Mouse (Mus musculus) heart, embryonic 13.5 days (tissue): ENCODE data around the gene Stn1. TPM values are rescaled to one million over a fixed set of nuclear protein-coding genes. Genes with fewer than 3 reads are reported as not detected.

Experiments used
- ATAC-seq: fragments of 200-750 bp; cut with Nextera tagmentation; 2 replicates; pipeline ENCODE4 v1.8.0; 2017; ENCODE audit warnings: moderate TSS enrichment; ENCODE audit not compliant: insufficient number of reproducible peaks, low FRiP score, low TSS enrichment; ENCODE audit errors: extremely low read depth
- H3K27ac ChIP-seq: fragments of 300-500 bp; sonication (generic); replicated peaks from 2 replicates; pipeline ENCODE4 v1.5.1; 2015; ENCODE audit warnings: moderate library complexity, mild to moderate bottlenecking, inconsistent platforms
- H3K27me3 ChIP-seq: fragments of 300-500 bp; sonication (generic); replicated peaks from 2 replicates; pipeline ENCODE4 v1.6.1; 2015; ENCODE audit warnings: mild to moderate bottlenecking, inconsistent platforms
- H3K36me3 ChIP-seq: fragments of 300-500 bp; sonication (generic); 2 replicates; pipeline ENCODE4 v1.6.1; 2015; ENCODE audit warnings: mild to moderate bottlenecking, inconsistent platforms
- H3K4me1 ChIP-seq: fragments of 300-500 bp; sonication (generic); 2 replicates; pipeline ENCODE4 v1.6.1; 2015; ENCODE audit warnings: inconsistent platforms
- H3K4me2 ChIP-seq: fragments of 300-500 bp; sonication (generic); 2 replicates; pipeline ENCODE4 v1.6.1; 2015; ENCODE audit warnings: inconsistent platforms, mild to moderate bottlenecking, moderate library complexity
- H3K4me3 ChIP-seq: fragments of 300-500 bp; sonication (generic); 2 replicates; pipeline ENCODE4 v1.5.1; 2015; ENCODE audit warnings: moderate library complexity, mild to moderate bottlenecking, inconsistent platforms
- H3K9ac ChIP-seq: fragments of 300-500 bp; sonication (generic); 2 replicates; pipeline ENCODE4 v1.6.1; 2015; ENCODE audit warnings: inconsistent platforms, mild to moderate bottlenecking, moderate library complexity
- H3K9me3 ChIP-seq: fragments of 300-500 bp; sonication (generic); 2 replicates; pipeline ENCODE4 v1.6.1; 2016; ENCODE audit warnings: inconsistent platforms
- WGBS: fragments of 180-500 bp; shearing (Covaris S2); methylation state at CpG from one replicate; pipeline ENCODE4 v1.1.7; 2015; ENCODE audit warnings: mixed read lengths; 5-methylcytosine and 5-hydroxymethylcytosine counted together
- polyA plus RNA-seq: library from polyadenylated mRNA; unstranded; fragments of >200 nt; fragmentation: Nextera tagmentation; extraction: Ambion mirVana; gene quantifications from 2 replicates; pipeline ENCODE4 v1.2.1, GENCODE M21; 2015

Gene Stn1
- polyA plus RNA-seq, 1 experiment from 2014 or later, result 37.3 TPM

DNA sequence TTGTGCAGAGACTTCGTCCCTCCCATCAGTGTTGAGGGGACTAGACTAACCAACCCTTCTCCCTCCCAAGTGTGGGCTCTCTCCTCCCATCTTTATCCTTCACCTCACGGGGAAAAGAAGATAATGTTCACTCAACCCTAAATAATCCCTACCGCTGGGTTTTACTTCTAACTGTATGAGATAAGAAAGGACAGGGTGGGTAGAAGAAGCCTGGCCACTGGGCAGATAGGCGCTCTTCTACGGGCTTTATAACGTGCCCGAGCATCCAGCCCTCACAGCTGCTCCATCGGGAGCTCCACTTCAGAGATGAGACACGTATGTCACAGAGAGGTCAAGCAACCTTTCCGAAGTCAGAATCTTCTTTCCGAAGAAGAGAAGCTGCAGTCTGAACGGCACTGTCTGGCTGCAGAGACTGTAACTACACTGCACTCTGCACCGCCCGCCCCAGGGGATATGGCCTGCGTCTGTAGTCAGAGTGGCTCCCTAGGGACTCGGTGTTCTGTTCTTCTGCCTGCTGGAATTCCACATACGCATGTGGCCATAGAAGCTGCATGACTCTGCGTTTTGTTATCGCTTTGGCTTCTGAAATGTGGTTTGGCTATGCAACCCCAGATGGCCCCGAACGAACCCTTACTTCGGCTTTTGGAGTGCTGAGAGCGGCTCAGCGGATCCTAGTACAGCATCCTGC, 18.7 kb downstream of the Stn1 start:
- ATAC-seq, result no peak
- no peaks in the 10 kb centered on the region for H3K27me3 ChIP-seq
- peaks cover 64% of the 10 kb centered on the region for H3K36me3 ChIP-seq
- no peak overlapping the region for H3K4me3 ChIP-seq
- H3K27ac ChIP-seq, result no peak overlapping the region
- no peaks in the 10 kb centered on the region for H3K9me3 ChIP-seq
- H3K9ac ChIP-seq, result no peak overlapping the region
- WGBS, result 62% methylated on average over 24 of the region's 24 CpGs
- no peak overlapping the region for H3K4me2 ChIP-seq
- H3K4me1 ChIP-seq, result peaks cover 29% of the 10 kb centered on the region

DNA sequence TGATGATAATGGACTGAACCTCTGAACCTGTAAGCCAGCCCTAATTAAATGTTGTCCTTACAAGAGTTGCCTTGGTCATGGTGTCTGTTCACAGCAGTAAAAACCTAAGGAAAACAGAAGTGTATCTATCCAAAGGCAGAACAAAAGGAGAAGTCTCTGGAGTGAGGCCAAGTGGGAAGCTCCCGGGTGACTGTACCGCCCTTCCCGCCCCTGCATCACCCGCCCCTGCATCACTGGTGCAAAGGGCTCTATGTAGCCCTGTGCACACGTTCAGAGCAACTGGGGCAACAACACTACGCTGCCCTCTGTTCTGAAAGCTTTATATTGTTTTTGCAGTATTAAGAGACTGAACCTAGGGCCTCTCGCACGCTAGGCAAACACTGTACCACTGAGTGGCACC, 19.7 kb downstream of the Stn1 start:
- Histone ChIP-seq H3K4me2 (no peak overlapping the region), H3K27ac (peak overlapping the region; percentile 30; the same call in 1 of the 2 replicates), H3K36me3 (peaks cover 57% of the 10 kb centered on the region), H3K9me3 (no peaks in the 10 kb centered on the region), H3K27me3 (no peaks in the 10 kb centered on the region), H3K4me1 (peaks cover 40% of the 10 kb centered on the region), H3K4me3 (no peak overlapping the region), H3K9ac (no peak overlapping the region)
- WGBS, result 78% methylated on average over 8 of the region's 8 CpGs
- no peak for ATAC-seq

DNA sequence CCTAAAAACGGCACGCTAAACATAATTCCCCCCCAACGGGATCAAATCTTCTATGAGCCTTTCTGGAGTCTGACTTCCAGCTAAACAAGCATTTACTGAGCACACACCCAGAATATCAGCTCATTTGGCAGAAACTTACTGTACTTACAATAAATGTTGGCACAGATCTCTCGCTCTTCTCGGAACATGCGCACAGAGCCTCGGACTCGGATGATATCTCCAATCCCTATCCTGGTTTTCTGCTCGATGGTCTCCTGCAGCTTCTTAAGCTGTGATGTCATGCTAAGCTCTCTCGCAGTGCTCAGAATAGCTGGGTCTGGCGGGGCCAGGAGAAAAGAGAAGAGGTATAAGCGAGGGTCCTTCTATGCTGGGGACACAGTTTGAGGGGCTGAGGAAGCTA, 20.4 kb downstream of the Stn1 start:
- no peak for ATAC-seq
- H3K9ac ChIP-seq, result no peak overlapping the region
- 63% methylated on average over 12 of the region's 12 CpGs for WGBS
- H3K36me3 ChIP-seq, result peaks cover 50% of the 10 kb centered on the region
- no peak overlapping the region for H3K4me2 ChIP-seq
- no peaks in the 10 kb centered on the region for H3K9me3 ChIP-seq
- no peaks in the 10 kb centered on the region for H3K27me3 ChIP-seq
- H3K4me3 ChIP-seq, result no peak overlapping the region
- H3K4me1 ChIP-seq, result peaks cover 40% of the 10 kb centered on the region
- H3K27ac ChIP-seq, result peak overlapping the region; percentile 30; the same call in 1 of the 2 replicates

DNA sequence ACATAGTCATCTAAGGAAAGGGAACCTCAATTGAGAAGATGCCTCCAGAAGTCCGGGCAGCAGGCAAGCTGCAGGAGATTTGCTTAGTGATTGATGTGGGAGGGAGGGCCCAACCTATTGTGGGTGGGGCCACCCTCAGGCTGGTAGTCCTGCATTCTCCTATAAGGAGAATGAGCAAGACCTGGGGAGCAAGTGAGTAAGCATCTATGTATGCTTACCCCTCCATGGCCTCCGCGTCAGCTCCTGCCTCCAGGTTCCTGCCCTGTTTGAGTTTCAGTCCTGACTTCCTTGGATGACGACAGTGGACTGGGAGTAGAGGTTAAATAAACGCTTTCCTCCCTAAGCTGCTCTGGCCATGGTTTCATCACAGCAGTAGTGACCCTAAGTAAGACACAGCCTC, 22.2 kb downstream of the Stn1 start:
- no peak overlapping the region for H3K27ac ChIP-seq
- H3K36me3 ChIP-seq, result peaks cover 38% of the 10 kb centered on the region
- H3K4me1 ChIP-seq, result peaks cover 57% of the 10 kb centered on the region
- no peaks in the 10 kb centered on the region for H3K27me3 ChIP-seq
- H3K9me3 ChIP-seq, result no peaks in the 10 kb centered on the region
- no peak for ATAC-seq
- H3K9ac ChIP-seq, result no peak overlapping the region
- no peak overlapping the region for H3K4me2 ChIP-seq
- WGBS, result 56% methylated on average over 5 of the region's 5 CpGs
- no peak overlapping the region for H3K4me3 ChIP-seq

DNA sequence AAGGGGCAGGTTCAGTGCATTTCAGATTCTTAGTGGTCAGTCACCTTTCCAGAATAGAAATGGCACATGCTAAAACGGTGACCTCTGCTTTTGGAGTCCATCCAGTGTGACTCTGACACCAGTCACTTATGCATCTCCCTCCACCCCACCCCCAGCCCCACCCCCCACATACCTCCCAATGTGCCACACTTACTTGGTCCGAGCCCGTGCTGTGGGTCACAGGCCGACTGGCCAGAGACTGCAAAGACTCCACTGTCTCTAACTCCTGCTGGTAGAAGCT, 23.7 kb downstream of the Stn1 start:
- no peaks in the 10 kb centered on the region for H3K9me3 ChIP-seq
- no peaks in the 10 kb centered on the region for H3K27me3 ChIP-seq
- peak overlapping the region; percentile 59 for H3K27ac ChIP-seq
- no peak overlapping the region for H3K4me3 ChIP-seq
- WGBS, result 44% methylated on average over 4 of the region's 4 CpGs
- H3K36me3 ChIP-seq, result peaks cover 51% of the 10 kb centered on the region
- H3K4me1 ChIP-seq, result peaks cover 64% of the 10 kb centered on the region
- H3K9ac ChIP-seq, result no peak overlapping the region
- no peak overlapping the region for H3K4me2 ChIP-seq
- no peak for ATAC-seq

DNA sequence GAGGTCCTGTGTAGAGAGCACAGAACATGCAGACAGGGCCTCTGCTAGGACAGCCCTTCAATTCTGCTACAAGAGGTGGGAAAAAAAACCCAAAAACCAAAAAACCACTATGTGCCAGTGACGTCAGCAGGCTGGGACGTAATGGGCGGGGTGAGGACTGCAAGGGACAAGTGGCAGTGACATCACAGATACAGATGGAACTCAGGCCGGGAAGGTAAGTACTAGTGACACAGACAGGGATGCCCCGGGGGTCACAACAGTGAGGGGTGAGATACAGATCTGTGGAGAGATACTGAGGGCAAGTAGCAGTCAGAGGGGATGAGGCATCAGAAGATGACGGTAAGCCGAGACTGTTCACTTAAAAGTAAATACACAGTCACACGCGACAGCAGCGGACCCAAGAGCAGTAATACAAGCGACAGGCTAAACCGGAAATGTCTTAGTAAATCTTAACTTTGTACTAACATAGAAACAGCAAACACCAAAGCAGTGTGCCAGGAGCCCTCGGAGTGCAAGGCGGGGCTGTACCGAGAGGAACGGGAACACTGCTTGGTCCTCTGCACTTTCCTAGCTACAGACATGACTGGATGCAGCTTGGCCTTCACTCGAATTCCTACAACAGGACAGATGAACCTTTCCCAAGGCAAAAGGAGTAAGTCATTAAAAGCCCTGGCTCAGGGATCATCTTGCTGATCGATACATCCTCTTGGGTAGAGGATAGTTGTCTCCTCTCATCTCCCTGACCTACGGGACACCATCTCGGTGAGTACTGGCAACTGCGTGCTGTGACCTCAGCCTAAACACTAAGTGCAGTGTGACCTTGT, 24.3 kb downstream of the Stn1 start:
- Histone ChIP-seq H3K27ac (peak overlapping the region; percentile 59), H3K4me3 (no peak overlapping the region), H3K9me3 (no peaks in the 10 kb centered on the region), H3K9ac (peak overlapping the region; percentile 30; the same call in 1 of the 2 replicates), H3K4me2 (no peak overlapping the region), H3K4me1 (peaks cover 64% of the 10 kb centered on the region), H3K27me3 (no peaks in the 10 kb centered on the region), H3K36me3 (peaks cover 51% of the 10 kb centered on the region)
- no peak for ATAC-seq
- 70% methylated on average over 21 of the region's 21 CpGs for WGBS

DNA sequence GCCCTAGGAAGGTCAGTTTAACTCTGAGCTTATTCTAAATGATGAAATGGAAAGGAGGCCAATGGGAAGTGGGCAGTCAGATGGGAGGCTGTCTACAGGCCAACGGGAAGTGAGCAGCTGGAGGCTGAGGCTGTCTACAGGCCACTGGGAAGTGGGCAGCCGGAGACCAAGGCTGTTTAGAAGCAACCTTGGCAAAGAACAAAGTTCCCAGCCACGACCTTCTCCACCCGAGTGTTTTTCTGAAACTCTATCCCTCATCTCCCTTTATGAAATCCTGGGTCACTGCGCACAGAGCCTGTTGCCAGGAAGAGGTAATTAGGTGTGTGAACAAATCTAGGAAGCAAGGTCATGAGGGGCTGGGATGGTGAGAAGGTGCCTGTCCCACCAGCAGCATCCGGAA, 25.3 kb downstream of the Stn1 start:
- no peak overlapping the region; the same call in 1 of the 2 replicates for H3K9ac ChIP-seq
- 78% methylated on average over 6 of the region's 6 CpGs for WGBS
- no peak for ATAC-seq
- peaks cover 48% of the 10 kb centered on the region for H3K36me3 ChIP-seq
- H3K4me2 ChIP-seq, result no peak overlapping the region
- peaks cover 69% of the 10 kb centered on the region for H3K4me1 ChIP-seq
- no peaks in the 10 kb centered on the region for H3K27me3 ChIP-seq
- H3K4me3 ChIP-seq, result no peak overlapping the region
- peak overlapping the region; percentile 82 for H3K27ac ChIP-seq
- no peaks in the 10 kb centered on the region for H3K9me3 ChIP-seq

DNA sequence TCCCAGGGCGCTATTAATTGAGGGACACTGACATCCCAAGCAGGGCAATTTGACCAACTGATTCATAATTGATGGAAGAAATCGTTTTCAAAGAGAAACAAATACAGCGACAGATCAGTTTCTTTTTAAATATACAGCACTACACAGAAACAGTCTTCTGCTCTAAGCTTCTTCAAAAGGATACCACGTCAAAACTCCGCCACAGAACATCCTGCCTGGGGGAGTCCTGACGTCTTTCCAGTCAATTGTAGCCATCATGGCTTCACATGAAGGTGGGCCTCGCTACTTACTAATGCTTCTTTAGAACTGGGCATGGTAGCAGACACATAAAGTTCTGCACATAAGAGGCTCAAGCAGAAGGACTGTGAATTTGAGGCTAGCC, 26.0 kb downstream of the Stn1 start:
- H3K27ac ChIP-seq, result peak overlapping the region; percentile 82
- peaks cover 66% of the 10 kb centered on the region for H3K4me1 ChIP-seq
- peaks cover 46% of the 10 kb centered on the region for H3K36me3 ChIP-seq
- no peak overlapping the region for H3K4me3 ChIP-seq
- H3K9me3 ChIP-seq, result no peaks in the 10 kb centered on the region
- 0 out of 2 replicates have a peak overlapping the region, but pooled peaks have one; percentile 32 for H3K4me2 ChIP-seq
- H3K27me3 ChIP-seq, result no peaks in the 10 kb centered on the region
- 73% methylated on average over 7 of the region's 7 CpGs for WGBS
- ATAC-seq, result no peak
- peak overlapping the region; percentile 57; the same call in 1 of the 2 replicates for H3K9ac ChIP-seq

DNA sequence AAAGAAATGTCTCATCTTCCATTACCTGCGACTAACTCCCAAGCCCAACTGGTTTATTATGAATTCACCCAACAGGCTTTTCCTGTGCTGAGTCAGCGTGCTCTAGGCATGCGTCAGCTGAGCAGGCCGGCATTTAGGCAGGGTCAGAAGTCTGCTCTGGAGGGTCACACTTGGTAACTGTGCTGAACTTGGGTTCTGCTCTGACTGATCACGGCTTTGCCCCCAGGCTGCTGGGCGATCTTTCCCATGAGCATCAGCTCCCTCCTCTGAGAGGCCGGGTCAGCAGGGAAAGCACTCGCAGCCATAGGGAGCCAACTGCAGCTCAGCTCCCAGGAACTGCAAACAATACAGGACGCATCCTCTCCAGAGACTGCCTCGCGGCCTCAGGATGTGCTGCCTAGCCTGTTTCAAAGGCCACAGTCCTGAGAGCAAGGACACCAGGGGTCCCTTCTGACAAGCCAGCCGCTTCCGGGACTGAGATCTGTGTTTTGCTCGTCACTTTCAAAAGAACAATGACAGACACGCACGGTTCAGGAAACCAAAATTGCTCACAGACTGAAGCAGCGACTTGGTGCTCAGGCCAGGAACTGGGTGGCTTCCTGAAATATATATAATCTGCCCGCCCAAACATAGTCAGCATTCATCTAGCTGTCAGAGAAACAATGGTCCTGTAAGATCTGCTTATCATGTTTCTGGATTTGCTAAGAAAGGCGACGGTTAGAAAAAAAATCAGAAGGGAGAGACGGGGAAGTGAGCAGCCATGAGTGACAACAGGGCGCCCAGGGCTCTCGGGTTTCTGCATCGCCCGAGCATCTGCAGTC, 26.6 kb downstream of the Stn1 start:
- ATAC-seq, result no peak
- no peaks in the 10 kb centered on the region for H3K27me3 ChIP-seq
- H3K36me3 ChIP-seq, result peaks cover 44% of the 10 kb centered on the region
- peaks cover 64% of the 10 kb centered on the region for H3K4me1 ChIP-seq
- WGBS, result 39% methylated on average over 25 of the region's 25 CpGs
- H3K4me3 ChIP-seq, result no peak overlapping the region
- peak overlapping the region; percentile 32 for H3K4me2 ChIP-seq
- H3K9me3 ChIP-seq, result no peaks in the 10 kb centered on the region
- H3K27ac ChIP-seq, result peak overlapping the region; percentile 82
- H3K9ac ChIP-seq, result peak overlapping the region; percentile 57

DNA sequence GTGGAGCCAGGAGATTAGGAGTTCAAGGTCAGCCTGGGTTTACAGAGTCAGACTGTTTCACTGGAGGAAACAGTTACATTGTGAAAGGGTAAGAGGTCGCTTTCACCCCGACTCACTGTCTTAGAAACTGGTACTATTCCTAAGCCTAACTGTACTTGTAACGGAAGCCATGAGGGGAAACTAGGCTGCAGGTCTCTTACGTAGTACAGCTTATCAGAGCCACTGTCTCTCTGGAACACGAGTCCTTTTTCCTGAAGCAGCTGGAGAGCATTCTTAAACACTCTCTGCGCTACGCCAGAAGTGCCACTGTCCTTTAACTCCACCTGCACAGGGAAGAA, 27.2 kb downstream of the Stn1 start:
- no peak for ATAC-seq
- peak overlapping the region; percentile 57 for H3K9ac ChIP-seq
- 59% methylated on average over 7 of the region's 7 CpGs for WGBS
- H3K9me3 ChIP-seq, result no peaks in the 10 kb centered on the region
- H3K4me2 ChIP-seq, result peak overlapping the region; percentile 32; the same call in 1 of the 2 replicates
- H3K27ac ChIP-seq, result peak overlapping the region; percentile 82
- H3K36me3 ChIP-seq, result peaks cover 44% of the 10 kb centered on the region
- H3K27me3 ChIP-seq, result no peaks in the 10 kb centered on the region
- peaks cover 64% of the 10 kb centered on the region for H3K4me1 ChIP-seq
- no peak overlapping the region for H3K4me3 ChIP-seq

DNA sequence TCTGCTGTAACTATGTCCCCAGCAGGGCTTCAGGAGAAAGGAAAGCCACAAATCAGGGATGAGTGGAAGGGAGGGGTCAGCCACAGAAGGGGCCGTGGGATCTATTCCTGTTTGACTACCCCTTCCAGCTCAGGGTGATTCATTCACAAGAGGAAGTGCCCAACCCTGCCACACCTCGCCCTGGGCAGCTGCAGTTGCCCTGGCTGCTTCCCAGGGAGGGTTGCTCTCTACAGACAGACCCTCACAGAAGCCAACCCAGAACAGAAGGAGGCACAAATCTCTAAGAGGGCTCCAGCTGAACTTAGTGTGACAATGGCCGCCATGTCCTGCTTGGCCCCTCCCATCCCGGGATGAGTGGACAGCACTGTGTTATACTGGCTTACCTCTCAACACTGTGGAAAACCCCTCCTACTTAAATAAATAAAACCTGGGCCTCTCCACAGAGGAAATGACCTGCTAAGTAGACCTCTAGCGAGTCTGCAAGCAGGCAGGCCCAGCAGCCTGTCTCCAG, 28.5 kb downstream of the Stn1 start:
- H3K9ac ChIP-seq, result peak overlapping the region; percentile 2; the same call in 1 of the 2 replicates
- H3K4me2 ChIP-seq, result no peak overlapping the region

More for the DNA sequence above, 28.5 kb downstream of the Stn1 start:
- no peaks in the 10 kb centered on the region for H3K27me3 ChIP-seq
- H3K4me3 ChIP-seq, result no peak overlapping the region
- H3K36me3 ChIP-seq, result peaks cover 36% of the 10 kb centered on the region
- WGBS, result 62% methylated on average over 5 of the region's 5 CpGs
- no peak for ATAC-seq
- no peaks in the 10 kb centered on the region for H3K9me3 ChIP-seq
- H3K4me1 ChIP-seq, result peaks cover 62% of the 10 kb centered on the region
- peak overlapping the region; percentile 48 for H3K27ac ChIP-seq
